Mouse (Mus musculus): ENCODE measurements around the gene Col25a1. TPM values are rescaled to one million over a fixed set of nuclear protein-coding genes. Genes with fewer than 3 reads are reported as not detected.
A peak's percentile ranks its signal among the peaks of the same experiment; 100 is the strongest.

The Col25a1 gene
- polyA plus RNA-seq, 1 experiment from 2014 or later, result 3.4 TPM

DNA sequence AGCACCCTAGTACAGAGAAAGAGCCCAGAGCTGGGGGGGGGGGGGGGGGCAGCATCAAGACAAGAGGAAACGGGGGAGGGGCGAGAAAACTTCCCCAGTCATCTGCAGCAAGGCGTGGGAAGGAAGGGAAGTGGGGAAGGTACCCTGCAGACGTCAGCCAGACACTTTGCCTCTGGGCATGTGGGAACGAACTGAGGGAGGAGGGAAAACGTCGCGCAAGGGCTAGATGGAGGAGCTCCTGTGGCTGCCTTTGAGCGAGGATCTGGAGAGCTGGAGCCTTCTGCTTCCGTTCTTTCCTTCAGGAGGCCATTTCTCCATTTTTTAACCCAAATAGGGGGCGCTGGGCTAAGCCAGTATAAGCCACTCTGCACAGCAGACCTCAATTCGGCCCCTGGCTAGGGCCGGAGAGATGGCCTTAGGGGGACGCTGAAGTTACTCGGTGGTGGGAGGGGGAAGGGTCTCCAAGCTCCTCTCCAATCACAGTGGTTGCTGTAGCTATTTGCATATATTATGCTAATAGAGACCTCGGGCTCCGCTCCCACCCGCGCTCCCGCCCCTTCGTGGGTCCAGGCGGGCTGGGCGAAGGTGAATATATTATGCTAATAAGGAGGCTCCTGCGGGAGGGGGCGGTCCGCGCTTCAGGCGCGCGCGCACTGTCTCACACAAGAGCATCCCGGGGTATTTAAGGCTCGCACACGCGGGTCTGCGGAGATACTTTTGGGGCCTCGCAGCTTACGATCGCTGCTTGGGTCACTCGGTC is 49.1 kb downstream of the Col25a1 start:
- Histone ChIP-seq H3K9ac (peak overlapping the region; percentile 67), H3K4me3 (peak overlapping the region; percentile 58), H3K27ac (peak overlapping the region; percentile 55), H3K9me3 (no peaks in the 10 kb centered on the region), H3K36me3 (no peaks in the 10 kb centered on the region), H3K4me2 (peak overlapping the region; percentile 97), H3K27me3 (peaks cover 24% of the 10 kb centered on the region), H3K4me1 (replicated peaks) (peaks cover 11% of the 10 kb centered on the region)
- 0% methylated on average over 35 of the region's 40 CpGs for WGBS
- ATAC-seq (ENCODE audit: low FRiP score), result peak; percentile 96

- H3K9ac ChIP-seq, result peak overlapping the region; percentile 67
- no peak overlapping the region for H3K27ac ChIP-seq
- under 1% methylated on average over 40 of the region's 40 CpGs for WGBS
- H3K9me3 ChIP-seq, result no peaks in the 10 kb centered on the region
- H3K4me2 ChIP-seq, result peak overlapping the region; percentile 97
- H3K36me3 ChIP-seq, result no peaks in the 10 kb centered on the region
- ATAC-seq (ENCODE audit: low FRiP score), result peak; percentile 60
- H3K4me1 ChIP-seq (replicated peaks), result peaks cover 11% of the 10 kb centered on the region
- peaks cover 24% of the 10 kb centered on the region for H3K27me3 ChIP-seq
- H3K4me3 ChIP-seq, result peak overlapping the region; percentile 58
These were observed 49.8 kb downstream of the Col25a1 start for GRCm38 (mm10) chr3:130180964-130181590.

- Histone ChIP-seq H3K27me3 (peaks cover 24% of the 10 kb centered on the region), H3K4me2 (peak overlapping the region; percentile 97), H3K9me3 (no peaks in the 10 kb centered on the region), H3K9ac (peak overlapping the region; percentile 67), H3K4me1 (replicated peaks) (peaks cover 11% of the 10 kb centered on the region), H3K36me3 (no peaks in the 10 kb centered on the region), H3K4me3 (peak overlapping the region; percentile 58), H3K27ac (no peak overlapping the region)
- WGBS, result 24% methylated on average over 8 of the region's 8 CpGs
- no peak for ATAC-seq (ENCODE audit: low FRiP score)
These were observed 50.3 kb downstream of the Col25a1 start for GRCm38 (mm10) chr3:130181591-130181980.

DNA sequence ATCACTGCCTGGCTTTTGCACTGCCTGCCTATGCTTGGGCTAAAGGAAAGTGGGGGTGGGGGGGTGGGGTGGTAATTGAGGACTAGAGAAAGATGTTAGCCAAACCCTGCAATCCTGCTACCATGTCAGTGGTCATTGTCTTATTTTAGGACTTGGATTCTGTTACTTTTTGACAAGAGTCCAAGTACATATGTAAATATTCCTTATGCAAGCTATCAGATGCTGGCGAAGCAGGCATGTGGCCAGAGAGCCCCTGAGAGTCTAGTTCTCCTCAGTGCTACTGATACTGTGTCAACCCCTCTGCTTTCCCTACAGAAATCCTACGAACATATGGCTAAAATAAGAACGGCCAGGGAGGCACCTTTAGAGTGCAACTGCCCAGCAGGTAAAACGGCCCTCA is 51.1 kb downstream of the Col25a1 start:
- H3K4me2 ChIP-seq, result 0 out of 2 replicates have a peak overlapping the region, but pooled peaks have one; percentile 10
- ATAC-seq (ENCODE audit: low FRiP score), result no peak
- H3K9me3 ChIP-seq, result no peaks in the 10 kb centered on the region
- 87% methylated on average over 4 of the region's 4 CpGs for WGBS
- H3K27ac ChIP-seq, result no peak overlapping the region
- no peaks in the 10 kb centered on the region for H3K36me3 ChIP-seq
- no peak overlapping the region for H3K4me3 ChIP-seq
- H3K27me3 ChIP-seq, result peaks cover 24% of the 10 kb centered on the region
- peaks cover 11% of the 10 kb centered on the region for H3K4me1 ChIP-seq (replicated peaks)
- H3K9ac ChIP-seq, result no peak overlapping the region

DNA sequence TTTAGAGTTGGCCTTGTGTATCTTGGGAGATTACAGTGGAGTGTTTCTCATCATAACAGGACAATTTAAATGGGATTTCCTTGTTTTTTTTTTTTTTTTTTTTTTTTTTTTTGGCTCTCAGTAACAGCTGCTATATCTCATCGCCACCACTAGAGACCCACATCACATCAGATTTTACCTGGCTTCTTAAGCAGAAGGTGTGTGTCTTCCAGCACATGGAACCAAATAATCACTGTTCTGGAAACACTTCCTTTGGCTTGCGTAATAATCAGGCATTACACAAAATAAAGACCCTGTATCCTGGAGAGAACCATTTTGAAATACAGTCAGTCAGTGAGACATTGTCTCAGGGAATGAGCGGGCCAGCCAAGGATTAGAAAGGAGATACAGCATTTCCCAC is 53.8 kb downstream of the Col25a1 start:
- ATAC-seq (ENCODE audit: low FRiP score), result no peak
- WGBS, result 56% methylated on average over 3 of the region's 3 CpGs
- H3K9me3 ChIP-seq, result no peaks in the 10 kb centered on the region

DNA sequence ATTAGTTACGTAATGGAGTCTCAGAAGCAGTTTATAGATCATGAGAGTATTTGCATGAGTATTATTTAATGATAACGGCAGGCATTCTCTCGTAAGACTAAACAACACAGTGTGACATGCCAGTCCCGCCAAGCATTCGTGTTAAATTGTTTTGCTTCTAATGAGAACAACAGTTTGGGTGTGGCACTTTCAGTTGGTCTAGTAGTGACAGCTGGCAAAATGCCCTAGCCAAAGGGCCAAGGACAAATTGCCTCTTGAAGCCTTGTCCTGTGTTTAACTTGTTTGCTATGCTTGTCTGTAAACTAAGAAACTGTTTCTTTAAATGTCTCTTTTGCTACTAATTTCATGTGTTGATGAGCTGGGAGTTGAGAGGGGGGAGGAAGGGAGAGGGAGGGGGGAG is 56.3 kb downstream of the Col25a1 start:
- Histone ChIP-seq H3K4me1 (replicated peaks) (no peaks in the 10 kb centered on the region), H3K27ac (no peak overlapping the region), H3K27me3 (peaks cover 3% of the 10 kb centered on the region; the same call in 1 of the 2 replicates), H3K4me2 (no peak overlapping the region), H3K9me3 (no peaks in the 10 kb centered on the region), H3K9ac (no peak overlapping the region), H3K36me3 (no peaks in the 10 kb centered on the region), H3K4me3 (no peak overlapping the region)
- 81% methylated on average over 5 of the region's 5 CpGs for WGBS
- no peak for ATAC-seq (ENCODE audit: low FRiP score)

More for the DNA sequence above, 53.8 kb downstream of the Col25a1 start:
- no peak overlapping the region for H3K4me3 ChIP-seq
- peaks cover 16% of the 10 kb centered on the region for H3K27me3 ChIP-seq
- H3K36me3 ChIP-seq, result no peaks in the 10 kb centered on the region
- no peak overlapping the region for H3K9ac ChIP-seq
- no peak overlapping the region for H3K27ac ChIP-seq
- no peak overlapping the region for H3K4me2 ChIP-seq
- peaks cover 8% of the 10 kb centered on the region for H3K4me1 ChIP-seq (replicated peaks)

DNA sequence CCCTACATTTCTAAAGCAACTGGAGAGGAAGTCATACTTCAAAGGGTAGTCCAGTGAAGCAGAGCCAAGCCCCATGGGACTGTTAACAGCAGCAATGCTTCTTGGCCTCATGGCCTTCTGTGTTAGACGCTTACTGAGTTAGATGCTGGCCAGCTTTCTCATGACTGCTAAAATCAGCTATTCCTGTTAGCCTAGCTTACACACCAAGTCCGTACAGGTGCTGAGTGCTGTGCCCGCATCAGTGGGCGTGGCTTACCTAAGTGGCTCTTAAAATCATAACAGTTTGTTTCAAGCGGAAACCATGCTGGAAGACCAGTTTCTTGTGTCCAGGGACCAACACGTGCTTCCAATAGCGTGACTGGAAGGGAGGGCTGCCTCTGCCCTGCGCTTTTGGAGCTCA is 62.1 kb downstream of the Col25a1 start:
- no peaks in the 10 kb centered on the region for H3K9me3 ChIP-seq
- H3K27me3 ChIP-seq, result no peaks in the 10 kb centered on the region
- H3K4me2 ChIP-seq, result no peak overlapping the region
- ATAC-seq (ENCODE audit: low FRiP score), result no peak
- H3K4me1 ChIP-seq (replicated peaks), result no peaks in the 10 kb centered on the region
- no peaks in the 10 kb centered on the region for H3K36me3 ChIP-seq
- H3K27ac ChIP-seq, result no peak overlapping the region
- 90% methylated on average over 8 of the region's 8 CpGs for WGBS
- H3K4me3 ChIP-seq, result no peak overlapping the region
- no peak overlapping the region for H3K9ac ChIP-seq

- WGBS, result 78% methylated on average over 11 of the region's 11 CpGs
These were observed 83.3 kb downstream of the Col25a1 start for GRCm38 (mm10) chr3:130214631-130215030.

GRCm38 (mm10) chr3:130216141-130216540 is 84.8 kb downstream of the Col25a1 start:
- Histone ChIP-seq H3K27ac (no peak overlapping the region), H3K9me3 (no peaks in the 10 kb centered on the region), H3K4me3 (no peak overlapping the region), H3K4me2 (no peak overlapping the region), H3K4me1 (replicated peaks) (no peaks in the 10 kb centered on the region), H3K27me3 (no peaks in the 10 kb centered on the region), H3K36me3 (no peaks in the 10 kb centered on the region), H3K9ac (no peak overlapping the region)
- no peak for ATAC-seq (ENCODE audit: low FRiP score)

More at GRCm38 (mm10) chr3:130214631-130215030, 83.3 kb downstream of the Col25a1 start:
- Histone ChIP-seq H3K9me3 (no peaks in the 10 kb centered on the region), H3K27ac (no peak overlapping the region), H3K4me1 (replicated peaks) (no peaks in the 10 kb centered on the region), H3K4me3 (no peak overlapping the region), H3K27me3 (no peaks in the 10 kb centered on the region), H3K9ac (no peak overlapping the region), H3K4me2 (no peak overlapping the region), H3K36me3 (no peaks in the 10 kb centered on the region)
- no peak for ATAC-seq (ENCODE audit: low FRiP score)

DNA sequence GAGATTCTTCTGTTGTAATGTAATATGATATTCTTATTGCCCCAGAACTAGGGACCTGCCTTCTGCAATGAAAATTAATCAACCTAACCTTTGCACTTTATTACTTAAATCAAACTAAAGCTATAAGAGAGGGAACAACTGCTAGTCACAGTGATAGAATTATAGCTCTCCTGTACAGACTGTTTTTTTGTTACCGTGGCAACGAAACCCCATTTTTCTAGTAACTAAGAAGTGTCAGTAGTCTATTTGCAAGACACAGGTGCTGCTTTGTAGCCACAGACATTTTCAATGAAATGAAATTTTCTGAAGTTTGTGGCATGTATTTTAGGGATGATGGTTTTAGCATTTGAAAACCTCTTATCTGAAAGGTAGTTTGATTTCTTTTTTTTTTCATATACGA is 85.3 kb downstream of the Col25a1 start:
- H3K27me3 ChIP-seq, result no peaks in the 10 kb centered on the region
- WGBS, result 93% methylated on average over 3 of the region's 3 CpGs
- no peak for ATAC-seq (ENCODE audit: low FRiP score)

GRCm38 (mm10) chr3:130217705-130218104 is 86.4 kb downstream of the Col25a1 start:
- no peak overlapping the region for H3K4me3 ChIP-seq
- H3K4me1 ChIP-seq (replicated peaks), result no peaks in the 10 kb centered on the region
- no peaks in the 10 kb centered on the region for H3K36me3 ChIP-seq
- WGBS, result 84% methylated on average over 2 of the region's 2 CpGs
- no peak overlapping the region for H3K4me2 ChIP-seq
- no peaks in the 10 kb centered on the region for H3K9me3 ChIP-seq
- no peaks in the 10 kb centered on the region for H3K27me3 ChIP-seq
- no peak overlapping the region for H3K9ac ChIP-seq
- H3K27ac ChIP-seq, result no peak overlapping the region
- no peak for ATAC-seq (ENCODE audit: low FRiP score)

More for the DNA sequence above, 85.3 kb downstream of the Col25a1 start:
- Histone ChIP-seq H3K4me3 (no peak overlapping the region), H3K4me2 (no peak overlapping the region), H3K9me3 (no peaks in the 10 kb centered on the region), H3K36me3 (no peaks in the 10 kb centered on the region), H3K9ac (no peak overlapping the region), H3K4me1 (replicated peaks) (no peaks in the 10 kb centered on the region), H3K27ac (no peak overlapping the region)

DNA sequence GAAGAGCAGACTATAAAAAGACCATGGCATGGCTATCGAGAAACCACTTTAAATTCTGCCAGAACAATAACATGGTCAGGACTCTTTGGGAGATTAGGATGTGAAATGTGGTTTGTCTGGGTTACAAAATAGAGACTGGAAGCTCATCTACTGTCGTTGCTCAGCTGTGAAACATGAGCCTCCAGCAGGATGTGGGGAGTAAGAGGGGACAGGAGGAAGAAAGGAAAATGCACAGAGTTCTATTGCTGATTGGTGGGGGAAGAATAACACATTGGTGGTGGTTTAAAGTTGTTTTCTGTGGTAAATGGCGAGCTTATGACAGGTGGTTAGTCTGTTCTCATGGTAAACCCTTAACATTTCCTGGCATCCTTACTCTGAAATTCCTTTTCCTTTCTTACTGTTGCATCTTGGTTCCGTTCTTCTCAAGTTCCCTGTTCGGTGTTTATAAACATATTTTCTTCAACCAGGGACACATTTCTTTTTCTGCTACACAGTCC is 87.0 kb downstream of the Col25a1 start:
- 71% methylated on average over 5 of the region's 5 CpGs for WGBS
- Histone ChIP-seq H3K9me3 (no peaks in the 10 kb centered on the region), H3K27me3 (no peaks in the 10 kb centered on the region), H3K36me3 (no peaks in the 10 kb centered on the region), H3K4me1 (replicated peaks) (no peaks in the 10 kb centered on the region), H3K4me2 (no peak overlapping the region), H3K9ac (no peak overlapping the region), H3K27ac (no peak overlapping the region), H3K4me3 (no peak overlapping the region)
- ATAC-seq (ENCODE audit: low FRiP score), result no peak

All from hindbrain, embryonic 13.5 days (tissue).